Mouse (Mus musculus): ENCODE measurements around the gene Klhl2. TPM values are rescaled to one million over a fixed set of nuclear protein-coding genes. Genes with fewer than 3 reads are reported as not detected.

The Klhl2 gene
- total RNA-seq (2022): 10 to 100 TPM; 17.2 to 18.3 (median 17.6) TPM

DNA sequence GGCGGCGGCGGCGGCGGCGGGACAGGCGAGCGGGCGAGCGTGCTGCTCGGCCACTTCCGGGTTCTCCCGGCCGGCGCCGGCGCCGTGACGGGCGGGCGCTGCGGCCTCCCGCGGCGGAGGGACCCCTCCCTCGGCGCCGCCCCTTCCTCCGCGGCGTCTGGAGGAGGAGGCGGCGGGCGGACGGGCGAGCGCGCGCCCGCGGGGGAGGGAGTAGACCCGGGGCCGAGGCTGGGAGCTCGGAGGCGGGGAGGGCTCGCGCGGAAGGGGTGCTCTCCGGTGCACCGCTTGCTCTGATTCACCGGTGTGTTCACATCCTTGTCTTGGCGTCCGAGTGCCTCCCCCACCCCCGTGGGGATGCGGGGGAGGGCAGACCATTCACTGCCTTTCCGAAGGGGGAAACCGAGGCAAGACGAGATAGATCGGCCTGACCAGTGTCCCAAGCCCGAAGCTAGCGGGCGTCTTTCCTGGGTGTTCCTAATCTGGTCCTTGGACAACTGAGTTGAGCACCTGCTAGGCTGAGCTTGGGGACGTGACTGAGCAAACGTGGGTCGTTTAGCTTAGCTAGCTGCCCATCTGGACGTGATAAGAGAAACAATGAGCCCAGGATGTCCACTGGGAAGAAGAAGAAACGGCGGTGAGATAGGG, at the start of gene Klhl2:
TSS of gene Klhl2 (minus strand) at position 121 of the 645 bp plus-strand sequence.
- peak; percentile 65 for DNase-seq (ENCODE audit: low spot score)

DNA sequence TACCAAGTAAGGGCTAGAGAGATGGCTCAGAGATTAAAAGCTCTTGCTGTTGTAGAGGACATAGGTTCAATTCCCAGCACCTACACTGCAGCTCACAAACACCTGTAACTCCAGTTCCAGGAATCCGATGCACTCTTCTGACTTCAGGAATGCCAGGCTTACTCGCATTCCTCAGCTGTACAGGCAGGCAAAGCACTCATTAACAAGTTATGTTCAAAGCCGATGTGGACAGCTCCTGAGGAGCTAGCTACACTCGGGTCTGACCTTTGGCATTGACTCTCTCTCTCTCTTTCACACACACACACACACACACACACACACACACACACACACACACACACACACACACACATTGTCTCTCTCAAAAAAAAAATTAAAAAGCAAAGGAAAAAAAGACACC, 48.9 kb upstream of the Klhl2 start:
- DNase-seq (ENCODE audit: low spot score): no peak

DNA sequence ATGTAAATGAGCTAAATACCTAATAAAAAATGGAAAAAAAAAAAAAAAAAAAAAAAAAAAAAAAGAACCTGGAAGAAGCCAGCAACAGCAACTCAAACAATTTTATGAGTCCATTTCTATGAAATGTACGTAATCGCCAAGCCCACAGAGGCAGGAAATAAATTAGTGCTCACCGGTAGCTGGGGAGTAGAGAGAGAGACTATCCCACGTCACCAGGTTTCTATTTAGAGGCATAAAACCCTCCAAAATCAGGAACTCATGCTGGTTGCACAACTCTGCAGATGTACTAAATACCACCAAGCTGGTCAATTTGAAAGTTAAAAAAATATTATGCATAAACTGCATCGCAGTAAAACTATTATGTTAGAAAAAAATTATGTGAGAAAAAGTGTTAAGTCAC, 46.9 kb upstream of the Klhl2 start:
- DNase-seq (ENCODE audit: low spot score): no peak

DNA sequence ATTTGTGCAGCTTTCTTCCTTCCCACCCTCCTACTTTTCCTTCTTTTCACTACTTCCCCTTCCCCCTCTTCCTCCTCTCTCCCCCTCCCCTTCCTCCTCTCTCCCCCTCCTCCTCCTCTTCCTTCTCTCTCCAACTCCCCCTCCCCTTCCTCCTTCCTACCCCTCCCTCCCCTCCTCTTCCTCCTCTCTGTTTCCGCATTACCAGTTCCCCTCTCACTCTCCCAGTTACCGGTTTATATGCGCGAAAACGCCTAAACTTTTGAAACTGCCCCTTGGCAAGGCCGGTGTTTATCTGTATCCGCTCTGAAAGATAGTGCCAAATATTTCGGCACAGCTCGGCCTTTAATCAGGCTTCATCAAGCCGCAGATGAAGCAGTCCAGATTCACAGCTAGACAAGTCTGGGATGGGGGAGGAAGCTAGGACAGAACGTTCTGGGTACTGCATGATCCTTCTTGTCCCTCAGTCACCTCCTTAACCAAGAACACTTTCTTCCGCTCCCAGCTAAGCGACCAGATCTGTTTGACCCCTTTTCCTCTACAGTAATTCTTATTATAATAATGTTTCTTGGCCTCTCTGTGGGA, 30.9 kb upstream of the Klhl2 start:
- DNase-seq (ENCODE audit: low spot score): peak; percentile 77

DNA sequence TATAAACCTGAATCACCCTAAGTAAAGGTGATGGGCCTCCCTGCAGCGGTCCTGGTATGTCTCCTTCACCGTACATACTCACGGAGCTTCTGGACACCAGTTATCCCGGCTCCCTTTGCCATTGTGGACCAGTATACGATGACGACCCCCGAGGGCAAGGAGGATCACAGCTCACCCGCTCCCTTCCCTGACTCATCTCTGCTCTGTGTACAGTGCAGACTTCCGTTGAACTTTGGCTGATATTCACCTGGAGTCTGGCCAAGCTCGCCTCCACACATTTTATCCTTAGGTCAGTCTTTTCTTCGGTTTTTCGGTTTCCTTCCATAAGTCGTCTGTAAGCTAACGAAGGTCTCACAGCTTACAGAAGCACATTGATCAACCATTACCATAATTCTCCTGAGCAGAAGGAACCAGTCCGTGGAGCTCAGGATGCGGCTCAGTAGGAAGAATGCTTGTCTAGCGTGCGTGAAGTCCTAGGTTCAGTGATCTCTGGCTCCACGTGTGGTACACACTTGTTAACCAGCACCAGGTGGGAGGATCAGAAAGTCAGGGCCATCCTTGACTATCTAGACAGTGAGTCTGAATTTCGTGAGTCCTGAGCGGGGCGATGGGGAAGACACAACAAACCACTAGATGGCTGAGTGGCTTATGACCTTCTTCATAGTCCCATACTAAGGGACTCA, 28.0 kb upstream of the Klhl2 start:
- no peak for DNase-seq (ENCODE audit: low spot score)

DNA sequence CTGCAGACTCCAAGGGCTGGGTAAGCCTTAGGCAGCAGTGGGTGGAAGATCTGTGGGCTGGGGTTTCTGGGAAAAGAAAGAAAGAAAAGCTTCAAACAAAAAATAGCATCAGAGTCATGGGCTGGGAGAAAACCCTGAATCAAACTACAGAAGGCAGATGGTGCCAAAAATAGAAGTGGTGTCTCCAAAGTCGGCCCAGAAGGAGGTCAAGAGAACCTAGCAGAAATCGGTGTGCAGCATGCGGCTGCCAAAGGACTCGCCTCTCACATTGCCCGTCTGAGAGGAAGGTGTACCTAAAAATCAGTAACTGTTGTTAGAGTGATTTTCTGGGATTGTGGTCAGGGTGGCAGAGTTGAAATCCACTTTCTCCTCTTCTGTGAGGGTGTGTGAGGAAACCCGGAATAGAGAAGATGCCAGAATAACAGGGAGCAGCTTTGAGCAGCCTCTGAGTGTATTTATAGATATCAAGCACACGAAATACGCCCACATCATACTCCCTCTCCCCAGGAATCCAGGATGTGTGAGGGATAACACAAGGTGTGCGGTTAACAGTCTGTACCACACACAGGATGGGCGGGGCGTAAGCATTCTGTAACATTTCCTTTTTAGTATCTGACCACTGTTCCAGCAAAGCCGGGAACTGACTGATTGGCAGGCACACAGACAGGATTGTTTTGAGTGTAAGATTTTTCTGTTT, 21.8 kb upstream of the Klhl2 start:
- peak; percentile 65 for DNase-seq (ENCODE audit: low spot score)

DNA sequence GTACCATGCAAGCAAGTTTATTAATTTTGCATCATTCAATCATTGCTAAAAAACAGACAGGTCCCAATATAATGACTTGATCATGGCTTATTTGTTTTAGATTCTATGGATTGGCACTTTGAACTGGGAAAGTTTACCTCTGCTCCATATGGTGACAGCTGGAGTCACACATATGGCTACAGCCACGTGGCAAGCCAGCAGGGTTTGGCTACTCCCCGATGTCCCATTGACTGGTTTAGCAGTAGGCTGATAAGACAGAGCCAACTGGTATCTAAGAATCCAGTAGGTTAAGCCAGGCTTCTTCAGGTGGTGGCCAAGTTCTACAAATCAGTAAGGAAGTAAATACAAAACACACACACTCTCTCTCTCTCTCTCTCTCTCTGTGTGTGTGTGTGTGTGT, 20.4 kb upstream of the Klhl2 start:
- no peak for DNase-seq (ENCODE audit: low spot score)

DNA sequence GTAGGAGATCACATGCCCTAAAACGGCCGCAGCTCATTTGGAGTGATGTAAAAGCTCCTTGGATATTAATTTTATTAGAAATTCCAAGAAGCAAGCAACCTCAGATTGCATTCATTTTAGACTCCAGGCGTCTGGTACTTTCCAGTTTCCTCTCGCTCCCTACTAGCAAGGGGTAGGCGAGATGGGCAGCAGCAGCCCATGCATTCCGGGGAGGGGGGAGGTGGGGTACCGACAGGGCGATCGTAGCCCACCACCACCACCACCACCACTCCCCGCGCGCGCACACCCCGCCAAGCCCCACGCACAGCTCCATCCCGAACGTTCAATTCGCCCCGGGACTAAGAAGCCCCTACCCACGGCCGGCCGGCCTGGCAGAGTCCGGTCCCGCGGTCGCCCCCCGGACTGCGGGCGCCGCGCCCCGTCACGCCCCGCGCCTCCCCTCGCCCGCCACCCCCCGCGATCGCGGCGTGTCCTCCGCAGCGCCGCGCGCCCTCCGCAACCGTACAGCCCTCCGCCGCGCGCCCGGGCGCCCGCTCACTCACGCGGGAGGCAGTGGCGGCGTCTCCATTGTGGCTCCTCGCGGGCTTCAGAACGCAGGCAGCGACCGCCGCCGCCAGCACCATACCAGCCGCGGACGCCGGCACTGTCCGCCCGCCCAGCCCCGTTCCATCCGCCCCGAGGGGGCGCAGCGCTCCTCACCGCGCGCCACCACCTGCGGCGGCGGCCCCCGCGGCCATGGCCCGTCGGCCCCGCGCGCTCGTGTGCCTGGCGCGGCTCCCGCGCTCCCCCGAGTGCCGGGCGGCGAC, 523 bp downstream of the Klhl2 start:
- no peak for DNase-seq (ENCODE audit: low spot score)

DNA sequence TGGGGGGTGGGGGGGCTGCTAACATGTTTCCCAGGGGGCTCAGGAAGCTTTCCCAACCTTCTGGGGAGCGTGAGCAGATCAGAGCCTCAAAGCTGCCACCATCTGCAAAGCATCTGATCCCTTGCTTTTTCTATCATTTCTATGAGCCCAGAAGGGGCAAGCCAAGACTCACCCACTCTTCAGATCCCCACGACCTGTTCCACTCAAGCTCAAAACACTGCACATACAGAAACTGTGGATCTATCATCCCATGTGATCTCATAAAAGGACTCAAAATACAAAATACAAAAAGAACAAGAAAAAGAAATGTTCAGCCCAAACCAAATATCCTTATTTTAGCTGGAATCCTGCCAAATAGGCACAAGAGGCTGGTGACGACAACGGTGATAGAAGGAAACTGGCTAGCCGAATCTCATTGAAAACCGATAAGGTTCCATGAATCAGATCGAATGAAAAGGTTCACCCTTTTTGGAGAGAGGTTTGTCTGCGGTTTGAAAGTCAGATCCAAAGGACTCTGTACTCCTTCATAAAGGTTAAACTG, 1.5 kb downstream of the Klhl2 start:
- DNase-seq (ENCODE audit: low spot score): no peak

DNA sequence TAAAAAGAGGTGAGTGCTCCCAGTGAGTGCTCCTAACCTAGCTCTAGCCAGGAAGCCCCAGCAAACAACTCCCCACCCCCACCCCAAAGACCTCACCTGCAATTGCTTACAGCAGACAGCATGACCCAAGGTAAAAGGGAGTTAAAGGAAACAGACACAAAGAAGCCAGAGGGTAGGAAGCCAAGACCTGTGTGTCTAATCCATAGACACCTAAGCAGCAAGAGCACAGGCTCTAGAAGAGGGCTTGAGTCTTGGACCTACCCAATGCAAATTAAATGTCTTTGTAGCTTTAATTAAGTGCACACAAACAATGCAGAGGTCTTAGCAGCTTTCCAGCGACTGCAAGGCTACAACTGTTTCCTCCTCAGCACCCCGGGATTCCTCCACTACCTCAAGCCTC, 2.2 kb downstream of the Klhl2 start:
- no peak for DNase-seq (ENCODE audit: low spot score)

DNA sequence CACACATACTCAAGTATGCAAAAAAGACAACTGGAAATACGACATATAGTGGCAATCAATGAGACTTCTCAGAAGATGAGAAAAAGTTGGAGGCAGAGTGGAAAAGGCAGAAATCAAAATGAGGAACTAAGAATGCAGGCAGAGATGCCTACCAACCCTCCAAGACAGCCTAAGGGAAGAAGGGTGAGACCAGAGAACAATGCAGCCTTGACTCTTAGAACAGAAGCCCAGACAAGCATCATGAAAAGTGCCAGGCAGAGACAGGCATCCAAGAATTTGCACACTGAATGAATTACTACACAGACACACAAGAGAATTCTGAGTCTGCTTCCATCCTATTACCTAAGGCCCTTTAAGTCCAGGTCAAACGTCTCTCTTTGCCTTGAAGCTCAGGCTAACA, 2.6 kb downstream of the Klhl2 start:
- no peak for DNase-seq (ENCODE audit: low spot score)

DNA sequence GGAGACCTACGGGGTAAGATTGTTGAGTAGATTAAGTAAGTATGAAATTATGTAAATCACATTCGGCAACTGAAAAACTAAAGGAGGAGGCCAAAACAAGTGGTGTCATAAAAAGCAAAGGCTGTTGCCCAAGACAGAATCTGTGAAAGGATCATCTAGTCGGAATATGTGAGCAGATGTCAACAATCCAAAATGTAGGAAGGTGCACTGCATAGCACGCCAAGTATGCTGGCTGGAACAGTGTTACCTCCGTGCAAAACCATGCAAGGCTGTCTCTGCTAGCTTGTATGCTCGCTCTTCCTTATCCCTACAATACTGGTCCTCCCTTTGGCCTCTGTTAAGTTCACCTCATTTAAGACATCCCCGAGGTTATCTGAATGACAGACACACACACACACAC, 4.5 kb downstream of the Klhl2 start:
- DNase-seq (ENCODE audit: low spot score): no peak

DNA sequence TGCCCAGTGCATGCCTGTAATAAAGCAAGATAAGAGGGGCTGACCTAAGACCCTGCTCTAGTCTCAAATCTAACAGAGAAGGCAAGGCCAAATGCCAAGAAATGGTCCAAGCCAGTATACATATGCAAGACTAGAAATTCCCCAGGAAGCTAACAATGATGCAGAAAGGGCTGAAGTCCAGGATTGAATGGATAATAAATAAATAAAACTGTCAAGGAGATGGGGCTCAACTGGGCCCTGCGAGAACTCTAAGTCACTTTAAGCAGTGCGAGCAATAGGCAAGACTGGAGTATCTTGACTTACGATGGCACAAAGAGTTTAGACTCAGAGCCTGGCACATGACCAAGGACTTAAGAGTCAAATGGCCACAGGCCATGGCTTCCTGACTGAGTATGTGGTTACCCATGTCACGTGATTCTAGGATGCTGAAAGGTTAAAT, 5.8 kb downstream of the Klhl2 start:
- no peak for DNase-seq (ENCODE audit: low spot score)

DNA sequence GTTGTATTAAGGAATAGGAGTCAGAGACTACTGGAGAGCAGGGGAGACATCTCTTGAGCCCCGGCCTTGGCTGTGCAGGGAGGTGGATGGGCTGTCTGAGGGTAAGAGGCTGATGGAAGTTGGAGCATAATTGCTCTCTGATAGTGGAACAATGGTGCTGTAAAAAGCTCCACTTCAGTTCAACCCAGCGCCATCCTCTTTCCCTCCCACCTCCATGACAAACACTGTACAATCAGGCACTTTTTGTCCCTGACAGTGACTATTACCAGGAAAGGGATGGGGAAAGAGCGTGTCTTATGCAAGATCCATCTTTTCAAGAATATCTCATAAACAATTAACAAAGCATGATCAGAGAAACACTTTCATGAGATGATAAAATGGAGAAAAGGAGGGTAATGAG, 6.6 kb downstream of the Klhl2 start:
- no peak for DNase-seq (ENCODE audit: low spot score)

DNA sequence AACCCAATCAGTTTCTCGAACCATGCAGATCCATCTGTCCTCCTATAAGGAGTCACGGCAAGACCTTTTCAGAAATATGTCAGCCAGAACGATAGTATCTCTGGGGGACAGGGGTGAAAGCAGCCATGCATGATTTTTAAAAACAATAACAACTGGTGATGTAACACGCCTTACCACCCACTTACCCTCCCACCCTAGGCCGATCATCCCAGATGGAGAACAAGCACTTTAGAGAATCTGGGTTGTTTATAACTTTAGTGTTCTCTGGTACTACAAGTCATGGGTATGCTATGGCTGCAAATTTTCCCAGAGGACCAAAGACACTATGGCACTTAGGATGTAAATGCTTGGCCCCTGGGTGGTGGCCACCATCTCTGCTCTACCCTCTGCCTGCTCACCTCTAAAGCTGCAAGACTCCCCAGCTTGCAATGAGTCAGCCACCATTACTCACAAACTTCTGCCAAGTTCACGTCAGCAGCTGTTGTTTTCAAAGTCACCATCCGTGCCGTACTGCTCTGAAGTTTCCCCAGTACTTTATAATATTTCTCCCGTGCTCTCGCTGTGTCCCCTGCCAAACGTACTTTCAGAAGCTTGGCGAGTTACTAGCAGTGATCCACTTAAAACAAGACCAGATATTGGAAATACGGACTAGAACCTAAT, 7.9 kb downstream of the Klhl2 start:
- DNase-seq (ENCODE audit: low spot score): peak; percentile 41

DNA sequence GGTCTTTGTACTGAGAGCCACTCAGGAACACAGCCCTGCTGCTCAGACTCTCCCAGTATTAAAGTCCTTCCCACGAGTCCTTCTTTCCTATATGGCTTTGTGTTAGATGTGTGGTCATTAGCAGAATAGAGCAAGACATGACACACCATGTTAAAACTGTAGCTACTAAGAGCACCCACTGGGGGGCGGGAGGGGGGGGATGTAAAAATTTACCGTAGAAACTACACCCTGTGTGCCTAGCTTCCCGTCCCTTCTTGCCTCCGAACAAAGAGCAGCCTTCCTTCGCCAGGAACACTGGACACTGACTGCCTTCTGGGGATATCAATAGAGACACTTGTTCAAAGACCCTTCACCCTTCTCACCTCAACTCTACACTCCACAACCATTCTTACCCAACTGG, 10.2 kb downstream of the Klhl2 start:
- no peak for DNase-seq (ENCODE audit: low spot score)

DNA sequence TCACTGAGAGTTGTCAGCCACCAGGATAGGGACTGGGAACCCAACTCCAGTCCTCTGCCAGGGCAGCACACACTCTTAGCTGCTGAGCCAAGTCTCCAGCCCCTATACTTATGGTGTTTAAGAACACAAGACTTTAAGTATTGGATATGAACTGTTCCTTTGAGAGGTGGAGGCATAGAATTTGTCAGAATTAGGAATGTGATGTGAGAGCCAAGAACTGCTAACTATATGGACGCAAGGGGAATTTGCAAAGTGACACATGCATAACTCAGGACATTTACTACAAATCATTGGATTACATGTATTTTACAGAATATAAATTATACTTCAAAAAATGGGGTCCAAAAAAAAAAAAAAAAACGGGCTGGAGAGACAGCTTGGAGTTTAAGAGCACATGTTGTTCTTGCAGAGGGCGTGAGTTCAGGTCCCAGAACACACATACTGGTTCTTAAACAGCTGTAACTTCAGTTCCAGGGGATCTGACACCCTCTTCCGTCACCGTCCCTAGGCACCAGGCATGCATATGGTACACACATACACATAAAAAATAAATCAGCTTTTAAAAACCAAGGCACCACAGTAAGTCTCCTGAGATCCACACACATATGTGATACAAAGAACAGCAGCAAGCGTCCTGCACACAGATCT, 14.2 kb downstream of the Klhl2 start:
- no peak for DNase-seq (ENCODE audit: low spot score)

DNA sequence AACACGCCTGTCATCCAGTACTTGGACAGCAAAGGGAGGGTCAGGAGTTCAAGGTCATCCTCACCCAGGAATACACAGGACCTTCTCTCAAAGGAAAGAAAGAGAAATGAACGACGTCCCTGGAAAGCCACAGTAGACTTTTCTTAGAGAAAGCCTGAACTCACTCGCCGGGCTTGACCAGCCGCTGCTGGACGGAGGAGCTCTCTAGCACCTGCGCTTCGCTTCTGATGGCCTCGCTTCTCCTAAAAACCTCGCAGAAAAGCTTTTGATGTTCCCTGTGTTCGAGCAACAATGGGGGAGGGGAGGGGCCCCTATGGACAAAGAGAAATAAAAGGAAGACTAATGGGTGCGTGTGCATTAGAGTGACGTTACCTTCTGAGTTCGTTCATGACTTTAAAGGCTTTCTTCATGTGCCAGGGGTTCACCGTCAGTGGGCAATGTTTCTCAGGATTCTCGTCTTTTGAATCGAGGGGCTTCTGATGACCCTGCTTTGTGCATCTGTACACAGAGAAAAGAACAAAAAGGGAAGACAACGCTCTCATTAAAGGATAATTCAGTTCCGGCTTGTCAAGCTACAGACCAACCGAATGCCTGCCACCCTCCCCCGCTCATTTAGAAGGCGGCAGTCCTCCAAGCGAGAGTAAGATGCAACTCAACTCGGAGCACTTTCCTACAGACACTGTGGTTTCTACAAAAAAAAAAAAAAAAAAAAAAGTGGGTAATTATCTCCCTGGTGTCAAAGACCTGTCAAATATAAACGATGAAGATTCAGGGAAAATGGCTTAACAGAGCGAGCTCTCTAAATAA, 15.5 kb downstream of the Klhl2 start:
- no peak for DNase-seq (ENCODE audit: low spot score)

DNA sequence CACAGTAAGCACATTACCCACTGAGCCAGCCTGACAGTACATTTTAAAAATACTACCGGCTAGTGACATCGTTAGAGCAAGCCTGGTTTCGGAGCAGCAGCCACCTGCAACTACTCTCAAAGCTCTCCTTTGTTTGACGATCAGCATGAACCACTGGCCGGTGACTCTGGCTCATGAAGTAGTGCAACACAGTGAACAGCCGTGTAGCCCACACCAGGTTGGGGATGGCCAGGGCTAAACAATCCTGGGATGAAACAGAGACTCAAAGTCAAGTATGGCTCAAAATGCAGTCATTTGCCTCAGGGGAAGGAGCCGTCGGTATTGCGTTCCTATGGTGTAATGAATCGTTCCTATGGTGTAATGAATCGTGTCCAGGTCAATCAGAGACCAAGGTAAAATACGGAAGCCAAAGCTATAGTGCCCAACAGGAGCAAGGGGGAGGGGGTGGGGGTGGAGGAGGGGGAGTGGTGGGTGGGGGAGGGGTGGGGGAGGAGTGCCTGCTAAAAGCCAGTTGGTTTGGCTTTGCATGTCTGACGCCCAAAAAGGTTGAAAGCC, 17.2 kb downstream of the Klhl2 start:
- DNase-seq (ENCODE audit: low spot score): no peak
